In genomic region chr19:45907416-45907815, GRCm38 (mm10) we compare ENCODE assay signal across 33 mouse cellular contexts.
"Had no signal": no experiment of that assay in that cellular context is flagged by ENCODE, and none has a peak within 500 bp of the region (broad histone marks: within the 10 kb centered on the region; RNA-seq: fewer than 3 reads in every experiment).

No protein-coding gene starts in this region.

- H3K4me3 ChIP-seq: heart, embryonic 13.5 days; heart, embryonic 15.5 days; hindbrain, embryonic 10.5 days; hindbrain, embryonic 12.5 days; hindbrain, embryonic 13.5 days; hindbrain, embryonic 15.5 days; intestine, embryonic 15.5 days; kidney, embryonic 15.5 days; layer of hippocampus, adult 2 months; left cerebral cortex, adult 2 months had no signal

- H3K9me3 ChIP-seq: heart, embryonic 13.5 days; heart, embryonic 15.5 days; hindbrain, embryonic 10.5 days; hindbrain, embryonic 12.5 days; hindbrain, embryonic 13.5 days; hindbrain, embryonic 15.5 days; intestine, embryonic 15.5 days; kidney, embryonic 15.5 days had no signal

- H3K36me3 ChIP-seq: intestine, embryonic 15.5 days had no signal

- ATAC-seq: hindbrain, embryonic 16.5 days; hindbrain, postnatal 0 days; inflammation-experienced regulatory T-cells, adult 6 months; intestine, embryonic 15.5 days; intestine, embryonic 16.5 days; intestine, postnatal 0 days had no signal

- H3K27me3 ChIP-seq: heart, embryonic 13.5 days; heart, embryonic 15.5 days; hindbrain, embryonic 12.5 days; hindbrain, embryonic 13.5 days; hindbrain, embryonic 15.5 days; intestine, embryonic 15.5 days; kidney, embryonic 15.5 days had no signal

- H3K4me2 ChIP-seq: heart, embryonic 13.5 days; heart, embryonic 15.5 days; hindbrain, embryonic 12.5 days; hindbrain, embryonic 13.5 days; hindbrain, embryonic 14.5 days; hindbrain, embryonic 15.5 days; intestine, embryonic 15.5 days; kidney, embryonic 15.5 days had no signal

- H3K9ac ChIP-seq: heart, embryonic 13.5 days; heart, embryonic 15.5 days; hindbrain, embryonic 12.5 days; hindbrain, embryonic 13.5 days; hindbrain, embryonic 14.5 days; hindbrain, embryonic 15.5 days; intestine, embryonic 15.5 days; kidney, embryonic 15.5 days had no signal

- H3K27ac ChIP-seq: heart, embryonic 13.5 days; heart, embryonic 15.5 days; hindbrain, embryonic 10.5 days; hindbrain, embryonic 12.5 days; hindbrain, embryonic 13.5 days; hindbrain, embryonic 14.5 days; hindbrain, embryonic 15.5 days; hindbrain, postnatal 0 days; intestine, embryonic 15.5 days; kidney, embryonic 15.5 days; kidney, postnatal 0 days; layer of hippocampus, adult 2 months; left cerebral cortex, adult 2 months had no signal

- DNase-seq: heart, postnatal 10 days; heart, postnatal 14 days; heart, postnatal 36 days; heart, postnatal 4 days; kidney, adult 11 months; kidney, adult 18-20 months; kidney, adult 2 months; kidney, adult 8-10 months; kidney, adult 9 months; kidney, postnatal 10 days; kidney, postnatal 14 days; kidney, postnatal 25 days; kidney, postnatal 36 days; kidney, postnatal 4 days; layer of hippocampus, adult 9-11 months; layer of hippocampus, postnatal 36 days had no signal

- H3K4me1 ChIP-seq: hindbrain, embryonic 10.5 days; hindbrain, embryonic 12.5 days; hindbrain, embryonic 13.5 days; hindbrain, embryonic 15.5 days; intestine, embryonic 15.5 days; kidney, embryonic 15.5 days had no signal
